Mouse (Mus musculus) midbrain, embryonic 12.5 days (tissue): ENCODE data around the gene Ypel2. TPM values are rescaled to one million over a fixed set of nuclear protein-coding genes. Genes with fewer than 3 reads are reported as not detected.
A peak's percentile ranks its signal among the peaks of the same experiment; 100 is the strongest.

Source experiments
- ATAC-seq: fragments of 200-750 bp; cut with Nextera tagmentation; 2 replicates; pipeline ENCODE4 v1.8.0; 2017; ENCODE audit warnings: low read depth, moderate TSS enrichment, moderate library complexity; ENCODE audit not compliant: low FRiP score
- H3K27ac ChIP-seq: fragments of 300-500 bp; sonication (generic); replicated peaks from 2 replicates; pipeline ENCODE4 v1.5.1; 2016; ENCODE audit warnings: mild to moderate bottlenecking
- H3K27me3 ChIP-seq: fragments of 300-500 bp; sonication (generic); 2 replicates; pipeline ENCODE4 v1.6.1; 2016; ENCODE audit warnings: mild to moderate bottlenecking
- H3K36me3 ChIP-seq: fragments of 300-500 bp; sonication (generic); 2 replicates; pipeline ENCODE4 v1.6.1; 2016
- H3K4me1 ChIP-seq: fragments of 300-500 bp; sonication (generic); 2 replicates; pipeline ENCODE4 v1.6.1; 2016
- H3K4me2 ChIP-seq: fragments of 300-500 bp; sonication (generic); replicated peaks from 2 replicates; pipeline ENCODE4 v1.6.1; 2016; ENCODE audit warnings: mild to moderate bottlenecking, moderate library complexity
- H3K4me3 ChIP-seq: fragments of 300-500 bp; sonication (generic); 2 replicates; pipeline ENCODE4 v1.5.1; 2016; ENCODE audit warnings: mild to moderate bottlenecking
- H3K9ac ChIP-seq: fragments of 300-500 bp; sonication (generic); replicated peaks from 2 replicates; pipeline ENCODE4 v1.6.1; 2016; ENCODE audit warnings: mild to moderate bottlenecking, moderate library complexity
- H3K9me3 ChIP-seq: fragments of 300-500 bp; sonication (generic); 2 replicates; pipeline ENCODE4 v1.6.1; 2016; ENCODE audit warnings: mild to moderate bottlenecking
- WGBS: fragments of 180-500 bp; shearing (Covaris S2); methylation state at CpG from one replicate; pipeline ENCODE4 v1.1.7; 2016; 5-methylcytosine and 5-hydroxymethylcytosine counted together
- polyA plus RNA-seq: library from polyadenylated mRNA; unstranded; fragments of >200 nt; fragmentation: Nextera tagmentation; extraction: Ambion mirVana; gene quantifications from 2 replicates; pipeline ENCODE4 v1.2.1, GENCODE M21; 2016

Gene Ypel2
- polyA plus RNA-seq, 1 experiment from 2014 or later: 10.3 TPM

- no peaks in the 10 kb centered on the region for H3K9me3 ChIP-seq
- ATAC-seq: no peak
- H3K4me2 ChIP-seq: peak overlapping the region; percentile 76
- no peaks in the 10 kb centered on the region for H3K36me3 ChIP-seq
- H3K27me3 ChIP-seq: peaks cover 6% of the 10 kb centered on the region
- 2% methylated on average over 13 of the region's 13 CpGs for WGBS
- H3K4me1 ChIP-seq: peaks cover 63% of the 10 kb centered on the region
- peak overlapping the region; percentile 90; the same call in 1 of the 2 replicates for H3K27ac ChIP-seq
- H3K9ac ChIP-seq: peak overlapping the region; percentile 84
- peak overlapping the region; percentile 84 for H3K4me3 ChIP-seq
Measured at GRCm38 (mm10) chr11:86992461-86992988, 982 bp downstream of the Ypel2 start.

DNA sequence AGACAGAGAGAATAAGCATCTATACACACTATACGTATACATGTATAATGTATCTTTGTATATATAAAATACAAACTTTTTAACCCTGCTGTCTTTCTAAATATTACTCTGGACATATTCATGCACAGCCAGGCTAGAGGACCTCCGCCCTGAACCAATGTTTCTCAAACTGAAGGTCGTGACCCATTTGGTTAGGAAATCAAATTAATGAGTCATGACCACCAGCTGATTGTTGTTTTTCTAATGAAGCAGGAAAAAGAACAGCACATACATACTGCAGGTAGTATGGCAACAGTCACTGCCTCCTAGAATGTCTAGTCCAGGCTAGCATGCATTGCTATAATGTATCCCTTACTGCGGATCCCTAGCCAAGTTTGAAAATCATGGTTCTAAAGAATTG lies 2.3 kb downstream of the Ypel2 start:
- Histone ChIP-seq H3K4me3 (0 out of 2 replicates have a peak overlapping the region, but pooled peaks have one; percentile 84), H3K27ac (no peak overlapping the region), H3K9me3 (no peaks in the 10 kb centered on the region), H3K27me3 (peaks cover 6% of the 10 kb centered on the region), H3K36me3 (no peaks in the 10 kb centered on the region), H3K9ac (no peak overlapping the region), H3K4me2 (peak overlapping the region; percentile 76), H3K4me1 (peaks cover 69% of the 10 kb centered on the region)
- no peak for ATAC-seq
- WGBS: 92% methylated on average over 4 of the region's 4 CpGs

DNA sequence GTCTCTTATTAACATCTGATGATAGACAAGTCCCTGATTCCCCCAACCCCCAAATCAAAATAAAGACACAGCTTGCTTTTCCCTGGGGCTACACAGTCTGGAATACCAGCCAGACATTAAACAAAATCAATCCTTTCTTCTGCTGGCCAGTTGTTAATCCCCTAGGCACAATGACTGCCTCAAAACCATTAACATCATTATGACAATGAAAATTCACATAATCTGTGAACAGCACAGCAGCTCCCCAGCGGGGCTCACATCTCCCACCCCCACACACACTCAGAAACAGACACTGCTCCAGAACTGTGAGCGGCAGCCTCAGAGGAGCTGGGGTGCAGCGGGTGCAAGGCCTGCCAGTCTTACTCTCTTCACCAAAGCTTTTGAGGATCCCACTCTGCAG lies 3.2 kb downstream of the Ypel2 start:
- no peak overlapping the region; the same call in 1 of the 2 replicates for H3K9ac ChIP-seq
- H3K4me1 ChIP-seq: peaks cover 62% of the 10 kb centered on the region
- no peaks in the 10 kb centered on the region for H3K9me3 ChIP-seq

DNA sequence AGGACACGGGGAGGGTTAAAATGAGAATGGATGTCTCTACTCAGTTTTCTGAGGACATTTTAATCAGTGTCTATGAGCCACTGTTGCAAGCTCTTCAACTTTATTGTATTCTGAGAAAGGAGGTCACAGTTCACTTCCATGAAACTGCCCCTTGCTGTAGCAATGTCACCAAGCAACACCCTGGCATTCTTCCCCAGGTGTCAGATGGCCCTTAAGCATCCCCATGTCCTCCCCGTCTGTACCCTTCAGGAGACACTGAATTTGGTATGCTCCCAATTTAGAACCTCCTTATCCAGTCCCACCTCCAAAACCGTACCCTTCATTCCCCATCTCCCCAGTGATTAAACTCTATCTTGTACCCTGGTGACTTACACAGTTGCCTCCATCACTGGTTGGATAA lies 8.5 kb downstream of the Ypel2 start:
- Histone ChIP-seq H3K9me3 (no peaks in the 10 kb centered on the region), H3K27me3 (no peaks in the 10 kb centered on the region), H3K4me2 (no peak overlapping the region), H3K4me3 (no peak overlapping the region), H3K9ac (no peak overlapping the region), H3K4me1 (peaks cover 35% of the 10 kb centered on the region), H3K36me3 (no peaks in the 10 kb centered on the region), H3K27ac (no peak overlapping the region)
- WGBS: 78% methylated on average over 3 of the region's 3 CpGs
- ATAC-seq: no peak

More for the DNA sequence above, 3.2 kb downstream of the Ypel2 start:
- H3K4me2 ChIP-seq: peak overlapping the region; percentile 40
- peak overlapping the region; percentile 73 for H3K27ac ChIP-seq
- 18% methylated on average over 3 of the region's 3 CpGs for WGBS
- peak overlapping the region; percentile 5; the same call in 1 of the 2 replicates for H3K4me3 ChIP-seq
- no peak for ATAC-seq
- H3K36me3 ChIP-seq: no peaks in the 10 kb centered on the region
- peaks cover 6% of the 10 kb centered on the region for H3K27me3 ChIP-seq

DNA sequence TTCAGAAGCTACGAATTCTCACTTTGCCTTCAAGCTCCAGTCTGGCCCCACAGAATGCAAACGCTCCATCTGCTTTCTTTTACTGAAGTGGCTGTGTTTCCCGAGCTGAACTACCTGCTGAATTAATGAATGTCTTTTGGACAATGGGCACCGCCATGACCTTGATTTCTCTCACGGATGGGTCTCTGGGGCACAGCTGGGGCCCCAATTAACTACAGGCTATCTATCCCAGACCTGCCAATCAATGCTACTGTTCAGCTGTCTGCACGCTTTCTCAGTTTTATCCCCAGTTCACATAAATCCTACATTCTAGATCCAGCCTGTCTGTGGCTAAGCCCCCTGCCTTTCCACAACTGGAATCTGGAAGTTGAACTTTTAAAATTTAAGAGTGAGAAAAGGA lies 10.5 kb downstream of the Ypel2 start:
- ATAC-seq: 0 out of 2 replicates have a peak, but pooled peaks have one; percentile 38
- 36% methylated on average over 6 of the region's 6 CpGs for WGBS
- H3K27ac ChIP-seq: peak overlapping the region; percentile 46; the same call in 1 of the 2 replicates

GRCm38 (mm10) chr11:86981229-86981791 lies 12.2 kb downstream of the Ypel2 start:
- Histone ChIP-seq H3K27me3 (no peaks in the 10 kb centered on the region), H3K4me2 (no peak overlapping the region), H3K36me3 (0 out of 2 replicates have a peak, but pooled peaks cover 3% of the 10 kb centered on the region), H3K9ac (no peak overlapping the region), H3K4me3 (no peak overlapping the region), H3K4me1 (peaks cover 10% of the 10 kb centered on the region), H3K9me3 (no peaks in the 10 kb centered on the region), H3K27ac (no peak overlapping the region)
- no peak for ATAC-seq
- WGBS: 74% methylated on average over 5 of the region's 5 CpGs

More for the DNA sequence above, 10.5 kb downstream of the Ypel2 start:
- H3K4me2 ChIP-seq: no peak overlapping the region
- no peaks in the 10 kb centered on the region for H3K9me3 ChIP-seq
- H3K4me3 ChIP-seq: no peak overlapping the region
- no peak overlapping the region for H3K9ac ChIP-seq
- H3K4me1 ChIP-seq: peaks cover 22% of the 10 kb centered on the region
- no peaks in the 10 kb centered on the region for H3K27me3 ChIP-seq
- H3K36me3 ChIP-seq: no peaks in the 10 kb centered on the region

- ATAC-seq: no peak
- no peak overlapping the region for H3K27ac ChIP-seq
- 93% methylated on average over 6 of the region's 6 CpGs for WGBS
Measured at GRCm38 (mm10) chr11:86980526-86980925, 13.0 kb downstream of the Ypel2 start.

DNA sequence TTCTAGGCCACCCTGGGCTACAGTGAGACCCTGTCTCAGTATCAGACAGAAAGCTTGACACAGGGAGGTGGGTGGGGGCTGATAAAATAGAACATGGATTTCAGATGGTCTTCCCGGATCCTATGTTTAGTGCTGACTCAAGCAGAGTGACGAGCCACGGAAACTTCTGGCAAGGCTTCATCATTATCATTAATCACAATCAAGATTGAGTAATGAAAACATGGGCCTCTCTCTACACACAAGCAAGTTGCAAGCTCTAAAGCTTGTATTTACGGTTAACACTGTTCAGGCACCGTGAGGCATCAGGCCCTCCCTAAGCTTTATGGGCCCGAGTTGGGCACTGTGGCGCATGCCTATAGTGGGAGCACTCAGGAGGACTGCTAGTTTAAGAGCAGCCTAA lies 13.7 kb downstream of the Ypel2 start:
- H3K9ac ChIP-seq: no peak overlapping the region
- no peak overlapping the region for H3K4me2 ChIP-seq
- H3K27me3 ChIP-seq: no peaks in the 10 kb centered on the region
- no peaks in the 10 kb centered on the region for H3K9me3 ChIP-seq
- H3K4me3 ChIP-seq: no peak overlapping the region
- peaks cover 16% of the 10 kb centered on the region for H3K4me1 ChIP-seq
- 96% methylated on average over 7 of the region's 7 CpGs for WGBS
- no peak overlapping the region for H3K27ac ChIP-seq
- no peak for ATAC-seq
- 0 out of 2 replicates have a peak, but pooled peaks cover 3% of the 10 kb centered on the region for H3K36me3 ChIP-seq

More at GRCm38 (mm10) chr11:86980526-86980925, 13.0 kb downstream of the Ypel2 start:
- Histone ChIP-seq H3K9me3 (no peaks in the 10 kb centered on the region), H3K4me1 (peaks cover 14% of the 10 kb centered on the region), H3K4me3 (no peak overlapping the region), H3K4me2 (no peak overlapping the region), H3K27me3 (no peaks in the 10 kb centered on the region), H3K36me3 (0 out of 2 replicates have a peak, but pooled peaks cover 3% of the 10 kb centered on the region), H3K9ac (no peak overlapping the region)

GRCm38 (mm10) chr11:86977242-86977641 lies 16.3 kb downstream of the Ypel2 start:
- no peaks in the 10 kb centered on the region for H3K9me3 ChIP-seq
- no peak overlapping the region for H3K27ac ChIP-seq
- WGBS: 90% methylated on average over 5 of the region's 5 CpGs
- no peak overlapping the region for H3K4me3 ChIP-seq
- no peaks in the 10 kb centered on the region for H3K27me3 ChIP-seq
- peaks cover 21% of the 10 kb centered on the region; the same call in 1 of the 2 replicates for H3K4me1 ChIP-seq
- no peak overlapping the region for H3K4me2 ChIP-seq
- no peak for ATAC-seq
- H3K36me3 ChIP-seq: 0 out of 2 replicates have a peak, but pooled peaks cover 3% of the 10 kb centered on the region
- H3K9ac ChIP-seq: no peak overlapping the region

GRCm38 (mm10) chr11:86974401-86974800 lies 19.1 kb downstream of the Ypel2 start:
- WGBS: 88% methylated on average over 3 of the region's 3 CpGs
- Histone ChIP-seq H3K27ac (no peak overlapping the region), H3K4me1 (peaks cover 30% of the 10 kb centered on the region), H3K27me3 (no peaks in the 10 kb centered on the region), H3K4me3 (no peak overlapping the region), H3K36me3 (0 out of 2 replicates have a peak, but pooled peaks cover 3% of the 10 kb centered on the region), H3K9me3 (no peaks in the 10 kb centered on the region), H3K4me2 (no peak overlapping the region), H3K9ac (no peak overlapping the region)
- ATAC-seq: no peak

- Histone ChIP-seq H3K4me3 (no peak overlapping the region), H3K4me1 (peaks cover 42% of the 10 kb centered on the region), H3K27ac (peak overlapping the region; percentile 62; the same call in 1 of the 2 replicates), H3K36me3 (0 out of 2 replicates have a peak, but pooled peaks cover 3% of the 10 kb centered on the region), H3K9me3 (no peaks in the 10 kb centered on the region), H3K9ac (no peak overlapping the region), H3K4me2 (no peak overlapping the region), H3K27me3 (no peaks in the 10 kb centered on the region)
- no peak for ATAC-seq
- 66% methylated on average over 5 of the region's 5 CpGs for WGBS
Measured at GRCm38 (mm10) chr11:86973255-86973654, 20.3 kb downstream of the Ypel2 start.

GRCm38 (mm10) chr11:86971057-86971753 lies 22.3 kb downstream of the Ypel2 start:
- H3K27ac ChIP-seq: no peak overlapping the region
- no peak overlapping the region for H3K4me2 ChIP-seq
- WGBS: 62% methylated on average over 7 of the region's 7 CpGs
- H3K36me3 ChIP-seq: no peaks in the 10 kb centered on the region
- H3K27me3 ChIP-seq: no peaks in the 10 kb centered on the region
- ATAC-seq: no peak
- no peak overlapping the region for H3K4me3 ChIP-seq
- H3K4me1 ChIP-seq: peaks cover 44% of the 10 kb centered on the region
- no peak overlapping the region for H3K9ac ChIP-seq
- no peaks in the 10 kb centered on the region for H3K9me3 ChIP-seq
